Mouse (Mus musculus) yolk sac, embryonic 10.5 days (tissue): ENCODE measurements around the gene Siglec1.
"Not testable (repeated sequence)": the region's sequence is repeated elsewhere in the genome, so short reads cannot be mapped to it uniquely, and the experiment has no call there.

Experiments
- DNase-seq: peaks from one replicate; pipeline ENCODE4 v3.0.0-alpha.2; 2017; ENCODE audit warnings: low spot score

Gene Siglec1

GRCm38 (mm10) chr2:131052862-131053418 lies 33.6 kb downstream of the Siglec1 start:
- DNase-seq: no peak

GRCm38 (mm10) chr2:131052043-131052442 lies 34.5 kb downstream of the Siglec1 start:
- no peak for DNase-seq

GRCm38 (mm10) chr2:131046025-131046424 lies 40.5 kb downstream of the Siglec1 start:
- DNase-seq: no peak

GRCm38 (mm10) chr2:131044989-131045720 lies 41.4 kb downstream of the Siglec1 start:
- no peak for DNase-seq

- DNase-seq: peak; percentile 23
Measured at GRCm38 (mm10) chr2:131044354-131044852, 42.2 kb downstream of the Siglec1 start.

- DNase-seq: no peak
Measured at GRCm38 (mm10) chr2:131042988-131043387, 43.6 kb downstream of the Siglec1 start, which contains the start of gene Gfra4. TSS of gene Gfra4 (minus strand) at chr2:131043088.

GRCm38 (mm10) chr2:131040854-131041825 lies 45.4 kb downstream of the Siglec1 start:
- DNase-seq: peak; percentile 16

GRCm38 (mm10) chr2:131038675-131039074 lies 47.9 kb downstream of the Siglec1 start:
- no peak for DNase-seq

- DNase-seq: no peak
Measured at GRCm38 (mm10) chr2:131038197-131038596, 48.4 kb downstream of the Siglec1 start.

GRCm38 (mm10) chr2:131037226-131037990 lies 49.2 kb downstream of the Siglec1 start:
- no peak for DNase-seq

GRCm38 (mm10) chr2:131036757-131037156 lies 49.8 kb downstream of the Siglec1 start:
- no peak for DNase-seq

GRCm38 (mm10) chr2:131036343-131036742 lies 50.2 kb downstream of the Siglec1 start:
- no peak for DNase-seq

- not testable (repeated sequence) for DNase-seq
Measured at GRCm38 (mm10) chr2:131031406-131031805, 55.2 kb downstream of the Siglec1 start.

- no peak for DNase-seq
Measured at GRCm38 (mm10) chr2:131030998-131031397, 55.6 kb downstream of the Siglec1 start.

- DNase-seq: no peak
Measured at GRCm38 (mm10) chr2:131030561-131030960, 56.0 kb downstream of the Siglec1 start.

GRCm38 (mm10) chr2:131029065-131029935 lies 57.3 kb downstream of the Siglec1 start:
- DNase-seq: peak; percentile 76

GRCm38 (mm10) chr2:131026941-131027340 lies 59.6 kb downstream of the Siglec1 start:
- DNase-seq: no peak

GRCm38 (mm10) chr2:131025230-131025629 lies 61.3 kb downstream of the Siglec1 start:
- no peak for DNase-seq
